Mouse (Mus musculus): ENCODE data around the gene Kmt2a. TPM values are rescaled to one million over a fixed set of nuclear protein-coding genes. Genes with fewer than 3 reads are reported as not detected.

The Kmt2a gene
- polyA plus RNA-seq, 1 experiment from 2014 or later, result 14.1 TPM

GRCm38 (mm10) chr9:44760873-44761272, 120.2 kb downstream of the Kmt2a start:
- Histone ChIP-seq H3K27ac (ENCODE audit: low read length) (no peak overlapping the region), H3K9ac (ENCODE audit: low read depth, low read length) (no peak overlapping the region), H3K36me3 (ENCODE audit: control insufficient read depth, insufficient read depth, low read length) (peaks cover 10% of the 10 kb centered on the region), H3K4me2 (ENCODE audit: low read length) (no peak overlapping the region), H3K4me3 (ENCODE audit: low read depth, low read length) (no peak overlapping the region), H3K9me3 (replicated peaks; ENCODE audit: control insufficient read depth, low read length, poor library complexity, severe bottlenecking) (no peaks in the 10 kb centered on the region), H3K4me1 (ENCODE audit: control insufficient read depth, insufficient read depth, low read length) (peaks cover 15% of the 10 kb centered on the region), H3K27me3 (ENCODE audit: control insufficient read depth, insufficient read depth, low read depth, low read length) (no peaks in the 10 kb centered on the region)
- WGBS, result 95% methylated on average over 2 of the region's 2 CpGs
- no peak for ATAC-seq

Other genes starting within 250 kb of the Kmt2a start
- not detected in 2 replicates for gene Treh, start 208.1 kb downstream of the Kmt2a start, polyA plus RNA-seq (2015; fragmentation: Nextera tagmentation; extraction: Ambion mirVana)
- gene Phldb1, start 146.1 kb downstream of the Kmt2a start, polyA plus RNA-seq (2015; fragmentation: Nextera tagmentation; extraction: Ambion mirVana), result 48.1 and 51.7 TPM in 2 replicates
- gene Arcn1, start 113.5 kb downstream of the Kmt2a start, polyA plus RNA-seq (2015; fragmentation: Nextera tagmentation; extraction: Ambion mirVana), result 140 and 146 TPM in 2 replicates
- gene Ift46, start 113.4 kb downstream of the Kmt2a start, polyA plus RNA-seq (2015; fragmentation: Nextera tagmentation; extraction: Ambion mirVana), result 188 and 193 TPM in 2 replicates
- 16.0 and 19.8 TPM in 2 replicates for gene Tmem25, start 82.0 kb downstream of the Kmt2a start, polyA plus RNA-seq (2015; fragmentation: Nextera tagmentation; extraction: Ambion mirVana)
- gene Ttc36, start 78.2 kb downstream of the Kmt2a start, polyA plus RNA-seq (2015; fragmentation: Nextera tagmentation; extraction: Ambion mirVana), result 0.25 TPM in 1 of 2 replicates, not detected in the other
- 651 and 716 TPM in 2 replicates for gene Atp5l, start 39.4 kb upstream of the Kmt2a start, polyA plus RNA-seq (2015; fragmentation: Nextera tagmentation; extraction: Ambion mirVana)
- 33.5 and 39.3 TPM in 2 replicates for gene Ube4a, start 84.3 kb upstream of the Kmt2a start, polyA plus RNA-seq (2015; fragmentation: Nextera tagmentation; extraction: Ambion mirVana)
- not detected in 2 replicates for gene Cd3g, start 99.1 kb upstream of the Kmt2a start, polyA plus RNA-seq (2015; fragmentation: Nextera tagmentation; extraction: Ambion mirVana)
- gene Cd3d, start 100.5 kb upstream of the Kmt2a start, polyA plus RNA-seq (2015; fragmentation: Nextera tagmentation; extraction: Ambion mirVana), result not detected in 2 replicates
- gene Cd3e, start 128.3 kb upstream of the Kmt2a start, polyA plus RNA-seq (2015; fragmentation: Nextera tagmentation; extraction: Ambion mirVana), result 0.07 TPM in 1 of 2 replicates, not detected in the other
- 1.4 TPM in 2 replicates for gene Mpzl2, start 158.5 kb upstream of the Kmt2a start, polyA plus RNA-seq (2015; fragmentation: Nextera tagmentation; extraction: Ambion mirVana)
- 0.75 and 1.2 TPM in 2 replicates for gene Mpzl3, start 173.9 kb upstream of the Kmt2a start, polyA plus RNA-seq (2015; fragmentation: Nextera tagmentation; extraction: Ambion mirVana)
- 0.29 and 0.32 TPM in 2 replicates for gene Jaml, start 197.9 kb upstream of the Kmt2a start, polyA plus RNA-seq (2015; fragmentation: Nextera tagmentation; extraction: Ambion mirVana)
- 10.0 and 11.3 TPM in 2 replicates for gene Scn2b, start 236.5 kb upstream of the Kmt2a start, polyA plus RNA-seq (2015; fragmentation: Nextera tagmentation; extraction: Ambion mirVana)